Mouse (Mus musculus) mammary gland, adult 2 months (tissue): ENCODE results near the gene Vgf. TPM values are rescaled to one million over a fixed set of nuclear protein-coding genes. Genes with fewer than 3 reads are reported as not detected.

Experiments
- polyA plus RNA-seq: library from polyadenylated mRNA; depleted of rRNA; stranded (reverse); fragments of >200 nt; gene quantifications from 2 replicates; pipeline ENCODE4 v1.2.3, GENCODE M21; 2012; ENCODE audit warnings: low replicate concordance; rRNA removed

Gene Vgf
- not detected in 2 replicates for polyA plus RNA-seq

DNA sequence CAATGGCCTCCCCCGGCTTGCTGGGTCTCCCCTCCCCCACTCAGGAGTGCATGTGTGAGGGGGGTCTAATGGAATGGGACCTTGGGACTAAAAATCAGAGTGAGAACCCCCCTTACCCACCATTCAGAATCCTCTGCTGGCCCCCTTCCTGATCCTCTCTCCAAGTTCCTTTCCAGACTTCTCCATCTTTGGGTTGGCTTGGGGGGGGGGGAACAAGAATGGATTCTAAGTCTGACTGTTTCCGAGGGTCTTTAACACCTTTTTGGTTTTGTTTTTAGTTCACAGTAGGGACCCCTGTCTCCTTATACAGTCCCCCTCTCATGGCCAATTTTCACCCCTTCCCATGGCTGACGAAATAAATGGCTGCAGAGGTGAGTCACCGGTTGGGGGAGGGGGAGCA is at the start of gene Vgf:
Gene Vgf, plus strand, starts transcription at position 301 of the 400 bp plus-strand sequence.

GRCm38 (mm10) chr5:136986695-136987137 is 39.5 kb upstream of the Vgf start, which contains the start of gene Plod3:
TSS of gene Plod3 (plus strand) at chr5:136987019.

GRCm38 (mm10) chr5:136987934-136988271 is 38.3 kb upstream of the Vgf start, which contains the start of gene Znhit1:
TSS of gene Znhit1 (minus strand) at chr5:136988021.

DNA sequence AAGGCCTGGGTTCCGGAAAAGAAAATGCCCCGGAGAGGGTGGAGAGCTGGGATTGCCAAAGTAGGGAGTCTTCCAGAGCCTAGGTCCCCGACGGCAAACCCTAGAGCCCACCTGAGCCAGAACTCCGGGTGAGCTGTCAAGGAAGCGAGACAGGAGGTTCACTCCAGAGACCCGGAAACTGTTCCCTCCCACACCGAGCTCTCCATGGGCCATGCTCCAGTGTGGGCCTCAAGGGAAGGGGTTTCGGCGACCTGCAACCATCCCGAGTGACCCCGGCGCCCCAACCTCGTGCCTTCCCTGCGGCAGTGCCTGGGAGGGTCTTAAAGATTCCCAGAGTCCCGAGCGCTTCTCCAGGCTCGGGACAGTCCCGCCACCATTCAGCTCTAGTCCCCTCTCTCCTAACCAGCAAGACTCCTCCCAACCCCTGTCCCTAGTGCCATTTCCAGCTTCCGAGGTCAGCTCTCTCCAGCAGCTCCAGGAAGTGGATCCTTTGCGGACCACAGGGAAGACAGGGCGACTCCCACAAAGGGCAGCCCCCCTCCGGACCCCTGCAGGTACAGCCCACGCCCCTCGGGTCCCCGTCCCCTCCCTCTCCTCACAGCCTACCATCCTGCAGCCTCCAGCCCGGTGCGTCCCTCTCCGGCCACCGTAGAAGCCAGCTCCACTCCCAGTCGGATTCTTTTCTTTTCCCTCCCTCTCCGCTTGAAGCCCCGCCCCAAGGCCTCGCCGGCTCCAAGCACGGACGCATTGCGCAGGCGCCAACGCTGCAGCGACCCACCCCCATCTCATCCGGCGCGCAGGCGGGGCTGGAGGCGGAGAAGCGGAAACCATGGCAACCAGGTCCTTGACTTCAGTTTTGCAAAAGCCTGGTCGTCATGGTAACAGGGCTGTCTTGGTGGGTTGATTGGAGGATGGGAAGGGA is 19.5 kb downstream of the Vgf start, which contains the start of gene Ap1s1:
Gene Ap1s1, minus strand, starts transcription at position 734 of the 922 bp plus-strand sequence.

GRCm38 (mm10) chr5:137072079-137072960 is 46.1 kb downstream of the Vgf start, which contains the start of gene Serpine1:
TSS of gene Serpine1 (minus strand) at chr5:137072268.

Other genes starting within 250 kb of the Vgf start
- gene Col26a1, start 143.2 kb upstream of the Vgf start, polyA plus RNA-seq: 1.4 and 1.6 TPM in 2 replicates
- 8.6 and 14.3 TPM in 2 replicates for gene Ift22, start 118.2 kb upstream of the Vgf start, polyA plus RNA-seq
- gene Fis1, start 73.1 kb upstream of the Vgf start, polyA plus RNA-seq: 140 and 194 TPM in 2 replicates
- gene Cldn15, start 59.8 kb upstream of the Vgf start, polyA plus RNA-seq: 23.5 and 26.0 TPM in 2 replicates
- gene Plod3, start 39.4 kb upstream of the Vgf start, polyA plus RNA-seq: 72.8 and 79.7 TPM in 2 replicates
- gene Znhit1, start 38.4 kb upstream of the Vgf start, polyA plus RNA-seq: 80.0 and 135 TPM in 2 replicates
- 48.3 and 50.1 TPM in 2 replicates for gene Ap1s1, start 19.7 kb downstream of the Vgf start, polyA plus RNA-seq
- 3.0 and 4.1 TPM in 2 replicates for gene Serpine1, start 45.9 kb downstream of the Vgf start, polyA plus RNA-seq
- gene Trim56, start 89.8 kb downstream of the Vgf start, polyA plus RNA-seq: 8.4 and 26.4 TPM in 2 replicates
- not detected in 2 replicates for gene Muc3, start 122.9 kb downstream of the Vgf start, polyA plus RNA-seq
- 1.5 and 2.9 TPM in 2 replicates for gene Muc3a, start 186.0 kb downstream of the Vgf start, polyA plus RNA-seq